Mouse (Mus musculus): ENCODE measurements at regions not wholly inside any gene's neighbourhood (a gene's known extent, or its start where the extent isn't known, plus 50 kb on each side); places are given as distances from the start of the nearest gene placed in this dataset.

DNA sequence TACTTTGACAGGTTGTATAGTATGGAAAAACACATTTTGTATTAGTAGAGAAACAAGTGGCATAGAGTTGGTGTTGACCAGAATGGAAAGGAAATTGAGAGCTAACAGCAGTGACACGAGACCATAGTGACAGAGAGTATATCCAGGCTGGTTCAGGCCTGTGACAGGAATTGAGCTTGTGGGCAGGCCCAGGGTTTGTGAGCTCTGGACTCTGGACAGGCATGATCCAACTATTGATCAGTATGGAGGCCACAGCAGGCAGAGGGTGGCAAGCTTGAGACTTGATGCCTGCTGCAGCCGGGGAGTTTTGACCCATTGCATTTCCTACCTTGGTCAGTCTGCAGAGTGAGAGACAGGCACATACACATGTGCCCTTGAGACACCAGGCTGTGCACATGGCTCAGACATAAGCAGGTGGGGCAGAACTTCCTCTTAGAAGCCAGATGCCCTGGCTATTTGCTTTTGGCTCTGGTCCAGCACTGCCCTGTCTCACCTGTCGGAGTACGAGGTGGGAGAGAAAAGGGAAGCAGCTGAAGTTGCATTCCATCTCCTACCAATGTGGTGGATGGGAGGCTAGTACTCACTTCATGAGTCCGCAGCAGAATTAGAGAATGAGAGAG is 1006.2 kb upstream of the Cdh20 start:
- DNase-seq (ENCODE audit: low spot score): no peak

DNA sequence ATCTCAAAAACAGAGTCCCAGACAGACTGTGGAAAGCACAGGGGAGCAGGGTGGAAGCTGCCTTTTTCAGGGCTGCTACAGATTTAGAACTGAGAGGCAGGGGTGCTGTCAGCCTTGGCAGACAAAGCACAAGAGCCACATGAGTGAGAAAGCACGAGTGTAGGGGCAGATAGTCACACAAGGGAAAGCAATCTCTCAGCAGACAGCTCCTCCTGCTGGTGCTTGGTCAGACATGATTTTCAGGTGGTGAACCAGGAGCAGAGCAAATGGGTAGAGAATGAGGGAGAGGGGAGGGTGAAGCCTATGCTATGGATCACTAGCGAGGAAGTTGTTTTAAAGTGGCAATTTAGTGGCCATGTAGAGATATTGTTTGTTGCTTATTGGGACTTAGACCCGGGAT is 1005.6 kb upstream of the Cdh20 start:
- DNase-seq (ENCODE audit: low spot score): no peak

DNA sequence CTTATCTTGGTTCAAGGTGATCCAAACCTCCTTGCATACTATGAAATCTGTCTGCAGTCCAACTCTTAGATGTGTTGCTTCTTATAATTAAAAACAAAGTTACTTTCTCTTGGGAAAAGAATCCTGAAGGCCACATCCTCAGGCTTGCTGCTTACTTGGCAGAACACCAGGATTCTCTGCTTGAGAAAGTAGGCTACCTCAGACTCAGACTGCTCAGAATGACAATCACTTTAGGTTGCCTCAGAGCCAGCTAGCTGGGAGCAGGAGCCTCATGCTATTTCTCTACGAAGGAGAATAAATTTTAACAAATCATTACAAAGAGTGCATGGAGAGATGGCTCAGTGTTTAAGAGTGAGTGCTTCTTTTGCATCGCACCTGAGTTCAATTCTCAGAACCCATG is 1001.0 kb upstream of the Cdh20 start:
- DNase-seq (ENCODE audit: low spot score): peak; percentile 6

DNA sequence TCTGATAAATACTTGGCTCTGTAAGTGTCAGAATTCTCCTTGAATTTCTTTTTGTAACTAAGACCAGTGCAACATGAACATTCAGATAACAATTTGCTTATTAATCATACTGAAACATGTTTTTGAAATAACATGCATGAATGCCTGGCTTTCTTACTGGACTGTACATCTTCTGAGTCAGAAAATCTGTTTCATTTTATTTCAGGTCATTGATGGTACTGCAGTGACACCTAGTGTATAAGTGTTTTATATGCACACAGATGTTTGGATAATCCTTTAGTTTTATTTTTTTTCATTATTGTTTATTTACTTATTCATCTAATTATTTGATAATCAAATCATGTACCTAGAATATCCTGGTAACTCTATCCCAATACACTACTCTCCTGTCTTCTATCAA is 983.6 kb upstream of the Cdh20 start:
- no peak for DNase-seq (ENCODE audit: low spot score)

DNA sequence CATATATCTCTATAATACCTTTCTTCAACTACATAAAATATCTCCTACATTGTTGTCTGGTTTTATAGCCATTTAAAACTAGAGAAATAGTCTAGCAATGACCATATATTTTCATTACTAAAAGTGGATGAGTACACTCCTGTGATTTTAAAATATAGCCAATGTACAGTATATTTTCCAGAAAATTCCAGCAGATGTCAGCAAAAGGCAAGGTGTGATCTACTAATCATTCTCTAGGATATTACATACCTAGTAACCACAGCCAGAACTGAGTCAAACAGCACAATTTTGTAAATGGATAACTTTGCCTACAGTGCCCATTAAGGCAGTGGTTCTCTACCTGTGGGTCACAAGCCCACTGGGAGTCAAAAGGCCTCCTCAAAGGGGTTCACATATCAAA is 972.0 kb upstream of the Cdh20 start:
- no peak for DNase-seq (ENCODE audit: low spot score)

DNA sequence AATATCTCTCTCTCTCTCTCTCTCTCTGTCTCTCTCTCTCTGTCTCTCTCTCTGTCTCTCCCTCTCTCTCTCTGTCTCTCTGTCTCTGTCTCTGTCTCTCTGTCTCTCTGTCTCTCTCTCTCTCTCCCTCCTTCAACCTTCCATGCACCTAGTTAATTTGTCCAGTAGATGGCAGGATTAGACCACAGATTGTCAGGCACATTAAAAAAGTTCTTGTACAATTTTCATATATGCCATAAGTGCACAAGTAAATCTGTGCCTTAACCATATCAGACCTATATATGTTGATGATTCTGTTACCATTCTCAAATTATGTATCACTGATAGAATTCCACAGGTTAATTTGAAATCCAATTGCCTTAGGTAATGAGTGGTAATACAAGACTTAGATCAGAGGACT is 969.0 kb upstream of the Cdh20 start:
- no peak for DNase-seq (ENCODE audit: low spot score)

DNA sequence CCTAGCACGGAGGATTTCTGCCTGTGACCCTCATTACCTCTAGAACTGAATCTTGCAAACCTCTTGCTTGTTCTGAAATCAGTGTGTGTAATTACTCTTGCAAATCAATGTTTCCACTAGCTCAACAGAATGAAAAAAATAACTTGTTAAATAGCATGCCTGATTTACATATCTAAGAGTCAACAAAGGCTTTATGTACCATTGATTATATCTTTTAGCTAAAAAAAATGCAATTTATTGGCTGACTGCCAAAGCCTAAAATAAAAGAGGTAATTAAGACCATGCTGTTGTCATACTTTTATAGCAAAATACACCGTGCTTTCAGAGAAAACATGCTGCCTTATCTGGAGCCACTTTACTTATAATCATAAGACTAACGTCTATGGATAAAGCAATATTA is 950.4 kb upstream of the Cdh20 start:
- no peak for DNase-seq (ENCODE audit: low spot score)
